Mouse (Mus musculus) limb, embryonic 11.5 days (tissue): Measurements from ENCODE around the gene Pcyt2. TPM values are rescaled to one million over a fixed set of nuclear protein-coding genes. Genes with fewer than 3 reads are reported as not detected.

ENCODE experiments used
- ATAC-seq: fragments of 200-750 bp; cut with Nextera tagmentation; 2 replicates; pipeline ENCODE4 v1.8.0; 2017; ENCODE audit warnings: low read depth; ENCODE audit not compliant: insufficient number of reproducible peaks, low FRiP score, low TSS enrichment
- DNase-seq: peaks from one replicate; pipeline ENCODE4 v3.0.0-alpha.2; 2015; ENCODE audit warnings: low spot score
- H3K27ac ChIP-seq: fragments of 300-500 bp; sonication (generic); replicated peaks from 2 replicates; pipeline ENCODE4 v1.5.1; 2014; ENCODE audit warnings: low read depth, mild to moderate bottlenecking, low read length
- H3K27me3 ChIP-seq: fragments of 300-500 bp; sonication (generic); 2 replicates; pipeline ENCODE4 v1.6.1; 2014; ENCODE audit warnings: mild to moderate bottlenecking, low read length, mixed read lengths; ENCODE audit not compliant: control insufficient read depth, insufficient read depth
- H3K36me3 ChIP-seq: fragments of 300-500 bp; sonication (generic); 2 replicates; pipeline ENCODE4 v1.6.1; 2014; ENCODE audit warnings: mild to moderate bottlenecking, low read length, moderate library complexity, mixed read lengths; ENCODE audit not compliant: control insufficient read depth, insufficient read depth
- H3K4me1 ChIP-seq: fragments of 300-500 bp; sonication (generic); 2 replicates; pipeline ENCODE4 v1.6.1; 2014; ENCODE audit warnings: low read length, mixed read lengths; ENCODE audit not compliant: control insufficient read depth, insufficient read depth
- H3K4me2 ChIP-seq: fragments of 300-500 bp; sonication (generic); 2 replicates; pipeline ENCODE4 v1.6.1; 2014; ENCODE audit warnings: low read depth, mild to moderate bottlenecking, moderate library complexity; ENCODE audit not compliant: severe bottlenecking
- H3K4me3 ChIP-seq: fragments of 300-500 bp; sonication (generic); 2 replicates; pipeline ENCODE4 v1.5.1; 2014; ENCODE audit warnings: low read depth, low read length
- H3K9ac ChIP-seq: fragments of 300-500 bp; sonication (generic); 2 replicates; pipeline ENCODE4 v1.6.1; 2014; ENCODE audit warnings: mild to moderate bottlenecking, low read length
- H3K9me3 ChIP-seq: fragments of 300-500 bp; sonication (generic); 2 replicates; pipeline ENCODE4 v1.6.1; 2016; ENCODE audit warnings: low read length; ENCODE audit not compliant: control insufficient read depth
- WGBS: fragments of 180-500 bp; shearing (Covaris S2); extraction: QIAGEN DNeasy Blood & Tissue Kit; methylation state at CpG from one replicate; pipeline ENCODE4 v1.1.7; 2014; 5-methylcytosine and 5-hydroxymethylcytosine counted together
- polyA plus RNA-seq: library from polyadenylated mRNA; unstranded; fragments of >200 nt; fragmentation: Nextera tagmentation; extraction: Ambion mirVana; gene quantifications from 2 replicates; pipeline ENCODE4 v1.2.1, GENCODE M21; 2014

The Pcyt2 gene
- polyA plus RNA-seq, 1 experiment from 2014 or later = 105 TPM

- Histone ChIP-seq H3K4me1 (peaks cover 21% of the 10 kb centered on the region), H3K36me3 (no peaks in the 10 kb centered on the region), H3K9ac (no peak overlapping the region), H3K4me2 (peak overlapping the region; percentile 82), H3K27ac (no peak overlapping the region), H3K9me3 (no peaks in the 10 kb centered on the region), H3K4me3 (no peak overlapping the region), H3K27me3 (peaks cover 44% of the 10 kb centered on the region)
- ATAC-seq (no peak), DNase-seq (peak; percentile 88)
- 2% methylated on average over 24 of the region's 24 CpGs for WGBS
Measured at GRCm38 (mm10) chr11:120658876-120659410, 41.2 kb upstream of the Pcyt2 start.

- H3K4me2 ChIP-seq = no peak overlapping the region
- no peaks in the 10 kb centered on the region for H3K9me3 ChIP-seq
- 89% methylated on average over 4 of the region's 4 CpGs for WGBS
- H3K4me3 ChIP-seq = no peak overlapping the region
- no peaks in the 10 kb centered on the region for H3K36me3 ChIP-seq
- H3K27ac ChIP-seq = no peak overlapping the region
- H3K9ac ChIP-seq = no peak overlapping the region
- peaks cover 43% of the 10 kb centered on the region for H3K27me3 ChIP-seq
- peaks cover 21% of the 10 kb centered on the region for H3K4me1 ChIP-seq
- DNase-seq (no peak), ATAC-seq (no peak)
Measured at GRCm38 (mm10) chr11:120657301-120657700, 39.6 kb upstream of the Pcyt2 start.

- peaks cover 18% of the 10 kb centered on the region for H3K27me3 ChIP-seq
Measured at GRCm38 (mm10) chr11:120654741-120655140, 37.0 kb upstream of the Pcyt2 start.

GRCm38 (mm10) chr11:120651872-120652271 lies 34.1 kb upstream of the Pcyt2 start:
- no peak for ATAC-seq
- Histone ChIP-seq H3K4me3 (no peak overlapping the region), H3K27ac (no peak overlapping the region), H3K36me3 (no peaks in the 10 kb centered on the region), H3K9me3 (no peaks in the 10 kb centered on the region), H3K4me1 (peaks cover 7% of the 10 kb centered on the region), H3K27me3 (no peaks in the 10 kb centered on the region), H3K4me2 (no peak overlapping the region), H3K9ac (no peak overlapping the region)
- DNase-seq = no peak
- 80% methylated on average over 3 of the region's 3 CpGs for WGBS

More at GRCm38 (mm10) chr11:120654741-120655140, 37.0 kb upstream of the Pcyt2 start:
- ATAC-seq (no peak), DNase-seq (no peak)
- Histone ChIP-seq H3K9ac (no peak overlapping the region), H3K4me2 (no peak overlapping the region), H3K27ac (no peak overlapping the region), H3K36me3 (no peaks in the 10 kb centered on the region), H3K4me1 (peaks cover 9% of the 10 kb centered on the region), H3K4me3 (no peak overlapping the region), H3K9me3 (no peaks in the 10 kb centered on the region)
- 79% methylated on average over 3 of the region's 3 CpGs for WGBS

- Histone ChIP-seq H3K27me3 (no peaks in the 10 kb centered on the region), H3K4me3 (no peak within 1 kb of the TSS), H3K4me1 (peaks cover 9% of the 10 kb centered on the region), H3K4me2 (peak within 1 kb of the TSS; percentile 20), H3K9me3 (no peaks in the 10 kb centered on the region), H3K9ac (no peak within 1 kb of the TSS), H3K27ac (no peak within 1 kb of the TSS), H3K36me3 (no peaks in the 10 kb centered on the region)
- 2% methylated on average over 13 of the region's 13 CpGs for WGBS
- DNase-seq (peak; percentile 63), ATAC-seq (0 out of 2 replicates have a peak, but pooled peaks have one; percentile 45)
Measured at GRCm38 (mm10) chr11:120648001-120648476, 30.3 kb upstream of the Pcyt2 start, which contains the start of gene Myadml2. TSS of gene Myadml2 (minus strand) at chr11:120648158.

GRCm38 (mm10) chr11:120647047-120647830 lies 29.5 kb upstream of the Pcyt2 start:
- ATAC-seq (no peak), DNase-seq (no peak)
- WGBS = 75% methylated on average over 35 of the region's 35 CpGs
- Histone ChIP-seq H3K4me3 (no peak overlapping the region), H3K27ac (no peak overlapping the region), H3K36me3 (no peaks in the 10 kb centered on the region), H3K27me3 (no peaks in the 10 kb centered on the region), H3K4me1 (peaks cover 17% of the 10 kb centered on the region), H3K9ac (no peak overlapping the region), H3K4me2 (peak overlapping the region; percentile 20; the same call in 1 of the 2 replicates), H3K9me3 (no peaks in the 10 kb centered on the region)

GRCm38 (mm10) chr11:120643601-120643987 lies 25.9 kb upstream of the Pcyt2 start, which contains the start of gene Pycr1:
TSS of gene Pycr1 (minus strand) at chr11:120643769.
- Histone ChIP-seq H3K36me3 (no peaks in the 10 kb centered on the region), H3K4me1 (peaks cover 25% of the 10 kb centered on the region), H3K9me3 (no peaks in the 10 kb centered on the region), H3K9ac (peak within 1 kb of the TSS; percentile 67), H3K4me2 (peak within 1 kb of the TSS; percentile 92), H3K27me3 (no peaks in the 10 kb centered on the region), H3K27ac (no peak within 1 kb of the TSS; the same call in 1 of the 2 replicates), H3K4me3 (peak within 1 kb of the TSS; percentile 47)
- under 1% methylated on average over 15 of the region's 15 CpGs for WGBS
- peak; percentile 96 for DNase-seq
- peak; percentile 97 for ATAC-seq

GRCm38 (mm10) chr11:120642939-120643600 lies 25.3 kb upstream of the Pcyt2 start:
- H3K27ac ChIP-seq = no peak overlapping the region; the same call in 1 of the 2 replicates
- ATAC-seq (peak; percentile 33; the same call in 1 of the 2 replicates), DNase-seq (no peak)
- H3K9ac ChIP-seq = peak overlapping the region; percentile 67
- H3K4me3 ChIP-seq = peak overlapping the region; percentile 47
- H3K4me2 ChIP-seq = peak overlapping the region; percentile 92
- WGBS = under 1% methylated on average over 18 of the region's 18 CpGs
- H3K36me3 ChIP-seq = no peaks in the 10 kb centered on the region
- no peaks in the 10 kb centered on the region for H3K27me3 ChIP-seq
- H3K4me1 ChIP-seq = peaks cover 23% of the 10 kb centered on the region
- no peaks in the 10 kb centered on the region for H3K9me3 ChIP-seq
